9 mouse cellular contexts compared by ENCODE assay signal in genomic region chr1:41157651-41158513, GRCm38 (mm10).
DNase-seq lines count a peak whose midpoint lies in the region; ATAC-seq lines count a peak whose summit lies in the region.
"Had no signal": no experiment of that assay in that cellular context is flagged by ENCODE, and none has a peak within 500 bp of the region (broad histone marks: within the 10 kb centered on the region; RNA-seq: fewer than 3 reads in every experiment).

No protein-coding gene starts in this region.

- H3K36me3 ChIP-seq in forebrain, embryonic 12.5 days (replicated peaks), result no peaks in the 10 kb centered on the region
- no peaks in the 10 kb centered on the region for H3K36me3 ChIP-seq in kidney, embryonic 15.5 days
- no peaks in the 10 kb centered on the region for H3K36me3 ChIP-seq in midbrain, embryonic 14.5 days (ENCODE audit: control insufficient read depth, insufficient read depth, low read length)
- H3K36me3 ChIP-seq: limb, embryonic 13.5 days had no signal

- peak overlapping the region; percentile 37 for H3K4me2 ChIP-seq in forebrain, embryonic 12.5 days
- peak overlapping the region; percentile 27; the same call in 1 of the 2 replicates for H3K4me2 ChIP-seq in kidney, embryonic 15.5 days
- H3K4me2 ChIP-seq in midbrain, embryonic 14.5 days (ENCODE audit: low read length), result peak overlapping the region; percentile 45
- H3K4me2 ChIP-seq: limb, embryonic 13.5 days had no signal

- DNase-seq in layer of hippocampus, adult 11-12 months (ENCODE audit: low spot score), result peak; percentile 13
- no peak for DNase-seq in layer of hippocampus, adult 9-10 months (ENCODE audit: low spot score)
- DNase-seq in midbrain, embryonic 14.5 days, result peak; percentile 87
- DNase-seq in spleen, postnatal 10 days (ENCODE audit: low spot score in 2 of 2), result no peak
- no peak for DNase-seq in adrenal gland, adult 2 months
- DNase-seq in adrenal gland, adult (ENCODE audit: inconsistent age in 2 of 2, low spot score in 1 of 2), result no peak

- no peaks in the 10 kb centered on the region for H3K27me3 ChIP-seq in forebrain, embryonic 12.5 days
- H3K27me3 ChIP-seq in kidney, embryonic 15.5 days, result 0 out of 2 replicates have a peak, but pooled peaks cover 3% of the 10 kb centered on the region
- no peaks in the 10 kb centered on the region for H3K27me3 ChIP-seq in midbrain, embryonic 14.5 days (ENCODE audit: control insufficient read depth, insufficient read depth, low read length)
- H3K27me3 ChIP-seq: limb, embryonic 13.5 days had no signal

- no peaks in the 10 kb centered on the region for H3K9me3 ChIP-seq in forebrain, embryonic 12.5 days
- no peaks in the 10 kb centered on the region for H3K9me3 ChIP-seq in kidney, embryonic 15.5 days (replicated peaks)
- no peaks in the 10 kb centered on the region for H3K9me3 ChIP-seq in midbrain, embryonic 14.5 days (ENCODE audit: control insufficient read depth, low read length)
- H3K9me3 ChIP-seq: limb, embryonic 13.5 days had no signal

- peaks cover 48% of the 10 kb centered on the region for H3K4me1 ChIP-seq in forebrain, embryonic 12.5 days
- peaks cover 12% of the 10 kb centered on the region; the same call in 1 of the 2 replicates for H3K4me1 ChIP-seq in kidney, embryonic 15.5 days
- H3K4me1 ChIP-seq in midbrain, embryonic 14.5 days (ENCODE audit: control insufficient read depth, insufficient read depth, low read length), result peaks cover 37% of the 10 kb centered on the region
- H3K4me1 ChIP-seq: limb, embryonic 13.5 days had no signal

- H3K4me3 ChIP-seq in forebrain, embryonic 12.5 days (replicated peaks), result 0 out of 2 replicates have a peak overlapping the region, but pooled peaks have one; percentile 8
- H3K4me3 ChIP-seq in kidney, embryonic 15.5 days (replicated peaks), result no peak overlapping the region
- peak overlapping the region; percentile 1; the same call in 1 of the 2 replicates for H3K4me3 ChIP-seq in midbrain, embryonic 14.5 days (replicated peaks; ENCODE audit: low read depth, low read length)
- H3K4me3 ChIP-seq: limb, embryonic 13.5 days had no signal

- H3K27ac ChIP-seq in forebrain, embryonic 12.5 days, result peak overlapping the region; percentile 86
- 0 out of 2 replicates have a peak overlapping the region, but pooled peaks have one; percentile 27 for H3K27ac ChIP-seq in kidney, embryonic 15.5 days
- H3K27ac ChIP-seq in midbrain, embryonic 14.5 days (replicated peaks; ENCODE audit: low read depth, low read length), result peak overlapping the region; percentile 75
- H3K27ac ChIP-seq: limb, embryonic 13.5 days had no signal

- ATAC-seq in forebrain, embryonic 12.5 days (ENCODE audit: low FRiP score), result peak; percentile 88
- ATAC-seq in kidney, embryonic 15.5 days (replicated peaks; ENCODE audit: low FRiP score), result peak; percentile 88
- ATAC-seq in midbrain, embryonic 14.5 days (ENCODE audit: low FRiP score, low TSS enrichment), result peak; percentile 95

- 12% methylated on average over 20 of the region's 21 CpGs for WGBS in forebrain, embryonic 12.5 days
- whole genome bisulfite sequencing in kidney, embryonic 15.5 days, result 61% methylated on average over 20 of the region's 21 CpGs
- 5% methylated on average over 20 of the region's 21 CpGs for WGBS in midbrain, embryonic 14.5 days

- H3K9ac ChIP-seq in forebrain, embryonic 12.5 days, result no peak overlapping the region; the same call in 1 of the 2 replicates
- H3K9ac ChIP-seq in kidney, embryonic 15.5 days, result no peak overlapping the region
- H3K9ac ChIP-seq in midbrain, embryonic 14.5 days (replicated peaks; ENCODE audit: low read length), result no peak overlapping the region; the same call in 1 of the 2 replicates
- H3K9ac ChIP-seq: limb, embryonic 13.5 days had no signal

Comparison
In these comparisons a context has a peak if more than half of its experiments do, and no peak if none do; other contexts are left out.
1. DNase-seq: peak in layer of hippocampus, adult 11-12 months (single experiment) and midbrain, embryonic 14.5 days (single experiment); none in layer of hippocampus, adult 9-10 months (single experiment), spleen, postnatal 10 days (0 of 2), adrenal gland, adult 2 months (single experiment) and adrenal gland, adult (0 of 2).
2. H3K27ac ChIP-seq: peak in every context shown above with its lines; median percentile 86 in forebrain, embryonic 12.5 days; 75 in midbrain, embryonic 14.5 days; 27 in kidney, embryonic 15.5 days.
3. Peak in every context shown above with its lines, with median percentiles within 50 percentile points of each other: ATAC-seq and H3K4me2 ChIP-seq.